Mouse (Mus musculus): ENCODE data around the gene Rrp7a.

Rrp7a gene

GRCm38 (mm10) chr15:83089429-83089605 lies 33.3 kb downstream of the Rrp7a start, which contains the start of gene Serhl:
TSS of gene Serhl (plus strand) at chr15:83089506.
- no peaks in the 10 kb centered on the region for H3K9me3 ChIP-seq (ENCODE audit: low read length)
- TF ChIP-seq CTCF (conservative IDR thresholded peaks at IDR 0.05; ENCODE audit: low read length) (no peak), POU5F1 (IDR thresholded peaks at IDR 0.05; ENCODE audit: borderline replicate concordance, low read length) (no peak), NANOG (IDR thresholded peaks at IDR 0.05; ENCODE audit: borderline replicate concordance, low read length) (no peak)
- H3K4me1 ChIP-seq (replicated peaks; ENCODE audit: low read depth, low read length), result peaks cover 50% of the 10 kb centered on the region
- no peaks in the 10 kb centered on the region for H3K36me3 ChIP-seq (ENCODE audit: insufficient read depth, low read length)
- H3K27me3 ChIP-seq (ENCODE audit: insufficient read depth, low read length), result peaks cover 18% of the 10 kb centered on the region
- peak within 1 kb of the TSS; percentile 35 for H3K4me3 ChIP-seq (replicated peaks; ENCODE audit: low read length)

GRCm38 (mm10) chr15:83088495-83089428 lies 33.8 kb downstream of the Rrp7a start:
- TF ChIP-seq NANOG (IDR thresholded peaks at IDR 0.05; ENCODE audit: borderline replicate concordance, low read length), result no peak
- no peak for TF ChIP-seq CTCF (conservative IDR thresholded peaks at IDR 0.05; ENCODE audit: low read length)
- no peak for TF ChIP-seq POU5F1 (IDR thresholded peaks at IDR 0.05; ENCODE audit: borderline replicate concordance, low read length)
- Histone ChIP-seq H3K36me3 (ENCODE audit: insufficient read depth, low read length) (no peaks in the 10 kb centered on the region), H3K9me3 (ENCODE audit: low read length) (no peaks in the 10 kb centered on the region), H3K4me3 (replicated peaks; ENCODE audit: low read length) (peak overlapping the region; percentile 35), H3K27me3 (ENCODE audit: insufficient read depth, low read length) (peaks cover 18% of the 10 kb centered on the region), H3K4me1 (replicated peaks; ENCODE audit: low read depth, low read length) (peaks cover 56% of the 10 kb centered on the region)

GRCm38 (mm10) chr15:83086636-83087328 lies 35.8 kb downstream of the Rrp7a start:
- no peak for TF ChIP-seq POU5F1 (IDR thresholded peaks at IDR 0.05; ENCODE audit: borderline replicate concordance, low read length)
- TF ChIP-seq CTCF (conservative IDR thresholded peaks at IDR 0.05; ENCODE audit: low read length), result no peak
- TF ChIP-seq NANOG (IDR thresholded peaks at IDR 0.05; ENCODE audit: borderline replicate concordance, low read length), result no peak
- peaks cover 60% of the 10 kb centered on the region for H3K4me1 ChIP-seq (replicated peaks; ENCODE audit: low read depth, low read length)
- H3K4me3 ChIP-seq (replicated peaks; ENCODE audit: low read length), result no peak overlapping the region
- no peaks in the 10 kb centered on the region for H3K9me3 ChIP-seq (ENCODE audit: low read length)
- no peaks in the 10 kb centered on the region for H3K36me3 ChIP-seq (ENCODE audit: insufficient read depth, low read length)
- H3K27me3 ChIP-seq (ENCODE audit: insufficient read depth, low read length), result peaks cover 19% of the 10 kb centered on the region

GRCm38 (mm10) chr15:83085901-83086300 lies 36.7 kb downstream of the Rrp7a start:
- Histone ChIP-seq H3K36me3 (ENCODE audit: insufficient read depth, low read length) (no peaks in the 10 kb centered on the region), H3K9me3 (ENCODE audit: low read length) (no peaks in the 10 kb centered on the region), H3K4me1 (replicated peaks; ENCODE audit: low read depth, low read length) (peaks cover 57% of the 10 kb centered on the region), H3K27me3 (ENCODE audit: insufficient read depth, low read length) (peaks cover 22% of the 10 kb centered on the region), H3K4me3 (replicated peaks; ENCODE audit: low read length) (no peak overlapping the region)
- TF ChIP-seq NANOG (IDR thresholded peaks at IDR 0.05; ENCODE audit: borderline replicate concordance, low read length), result no peak
- TF ChIP-seq CTCF (conservative IDR thresholded peaks at IDR 0.05; ENCODE audit: low read length), result peak; percentile 69

GRCm38 (mm10) chr15:83084022-83084640 lies 38.5 kb downstream of the Rrp7a start:
- no peaks in the 10 kb centered on the region for H3K36me3 ChIP-seq (ENCODE audit: insufficient read depth, low read length)
- no peaks in the 10 kb centered on the region for H3K9me3 ChIP-seq (ENCODE audit: low read length)
- H3K4me3 ChIP-seq (replicated peaks; ENCODE audit: low read length), result no peak overlapping the region
- peaks cover 14% of the 10 kb centered on the region for H3K27me3 ChIP-seq (ENCODE audit: insufficient read depth, low read length)
- peaks cover 41% of the 10 kb centered on the region for H3K4me1 ChIP-seq (replicated peaks; ENCODE audit: low read depth, low read length)
- TF ChIP-seq CTCF (conservative IDR thresholded peaks at IDR 0.05; ENCODE audit: low read length) (no peak), POU5F1 (IDR thresholded peaks at IDR 0.05; ENCODE audit: borderline replicate concordance, low read length) (no peak)

GRCm38 (mm10) chr15:83083530-83083929 lies 39.1 kb downstream of the Rrp7a start:
- no peaks in the 10 kb centered on the region for H3K36me3 ChIP-seq (ENCODE audit: insufficient read depth, low read length)
- H3K9me3 ChIP-seq (ENCODE audit: low read length), result no peaks in the 10 kb centered on the region
- peaks cover 36% of the 10 kb centered on the region for H3K4me1 ChIP-seq (replicated peaks; ENCODE audit: low read depth, low read length)
- peaks cover 9% of the 10 kb centered on the region for H3K27me3 ChIP-seq (ENCODE audit: insufficient read depth, low read length)
- no peak overlapping the region for H3K4me3 ChIP-seq (replicated peaks; ENCODE audit: low read length)
- no peak for TF ChIP-seq CTCF (conservative IDR thresholded peaks at IDR 0.05; ENCODE audit: low read length)
- no peak for TF ChIP-seq POU5F1 (IDR thresholded peaks at IDR 0.05; ENCODE audit: borderline replicate concordance, low read length)
- no peak for TF ChIP-seq NANOG (IDR thresholded peaks at IDR 0.05; ENCODE audit: borderline replicate concordance, low read length)

- TF ChIP-seq NANOG (IDR thresholded peaks at IDR 0.05; ENCODE audit: borderline replicate concordance, low read length), result no peak
- TF ChIP-seq POU5F1 (IDR thresholded peaks at IDR 0.05; ENCODE audit: borderline replicate concordance, low read length), result no peak
- TF ChIP-seq CTCF (conservative IDR thresholded peaks at IDR 0.05; ENCODE audit: low read length), result no peak
- H3K27me3 ChIP-seq (ENCODE audit: insufficient read depth, low read length), result no peaks in the 10 kb centered on the region
- H3K4me3 ChIP-seq (replicated peaks; ENCODE audit: low read length), result no peak overlapping the region
- H3K9me3 ChIP-seq (ENCODE audit: low read length), result no peaks in the 10 kb centered on the region; the same call in 1 of the 2 replicates
- H3K4me1 ChIP-seq (replicated peaks; ENCODE audit: low read depth, low read length), result peaks cover 10% of the 10 kb centered on the region; the same call in 1 of the 2 replicates
- H3K36me3 ChIP-seq (ENCODE audit: insufficient read depth, low read length), result no peaks in the 10 kb centered on the region
These were observed 46.7 kb downstream of the Rrp7a start for GRCm38 (mm10) chr15:83075607-83076525.

Data from E14TG2a.4 (cell line).